ENCODE assay signal across 8 mouse cellular contexts in the genomic region with DNA sequence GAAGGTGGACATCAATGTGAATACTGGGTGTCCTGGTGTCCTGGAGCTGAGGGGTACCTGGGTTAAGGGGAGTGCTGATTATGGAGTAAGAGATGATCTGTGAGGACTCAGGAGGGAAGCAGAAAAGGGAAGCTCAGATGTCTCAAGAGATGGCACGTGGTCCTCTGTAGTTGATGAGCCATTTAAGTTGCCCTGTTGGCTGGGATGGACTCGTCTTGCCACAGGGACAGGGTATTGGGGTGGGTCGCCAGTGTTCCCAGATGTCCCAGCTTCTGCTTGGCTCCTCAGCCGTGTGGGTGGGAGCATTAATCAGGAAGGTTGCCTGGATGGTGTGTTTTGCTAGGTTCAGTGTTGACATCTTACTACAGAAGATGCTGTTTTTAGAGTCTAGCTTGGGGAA. TPM values are rescaled to one million over a fixed set of nuclear protein-coding genes. Genes with fewer than 3 reads are reported as not detected.
A peak's percentile ranks its signal among the peaks of the same experiment; 100 is the strongest.
DNase-seq lines count a peak whose midpoint lies in the region; ATAC-seq and TF ChIP-seq lines count a peak whose summit lies in the region.

No protein-coding gene starts in this region.

- TF ChIP-seq POLR2A in heart, adult 2 months (IDR thresholded peaks at IDR 0.05; ENCODE audit: insufficient read depth, low read depth, low read length), result no peak

- H3K4me2 ChIP-seq in intestine, embryonic 15.5 days (replicated peaks), result no peak overlapping the region
- no peak overlapping the region for H3K4me2 ChIP-seq in intestine, embryonic 16.5 days (ENCODE audit: low read depth, low read length)
- peak overlapping the region; percentile 100; the same call in 1 of the 2 replicates for H3K4me2 ChIP-seq in neural tube, embryonic 13.5 days

- no peak for ATAC-seq in intestine, embryonic 15.5 days
- no peak for ATAC-seq in intestine, embryonic 16.5 days
- ATAC-seq in neural tube, embryonic 13.5 days (ENCODE audit: low read depth), result no peak

- H3K79me2 ChIP-seq in heart, adult 2 months (replicated peaks; ENCODE audit: control insufficient read depth, insufficient read depth, low read length), result no peaks in the 10 kb centered on the region

- DNase-seq in spleen, postnatal 4 days (ENCODE audit: low spot score in 2 of 2), result peak; percentile 17 to 61
- no peak for DNase-seq in spleen, postnatal 10 days (ENCODE audit: low spot score in 2 of 2)
- no peak for DNase-seq in limb, embryonic 10.5 days (ENCODE audit: low spot score)
- DNase-seq in adrenal gland, postnatal 14 days, result no peak
- DNase-seq in heart, adult 2 months, result no peak

- H3K36me3 ChIP-seq in intestine, embryonic 15.5 days, result peaks cover 6% of the 10 kb centered on the region; the same call in 1 of the 2 replicates
- 0 out of 2 replicates have a peak, but pooled peaks cover 4% of the 10 kb centered on the region for H3K36me3 ChIP-seq in intestine, embryonic 16.5 days (ENCODE audit: control insufficient read depth, insufficient read depth, low read length)
- peaks cover 27% of the 10 kb centered on the region for H3K36me3 ChIP-seq in limb, embryonic 10.5 days
- peaks cover 13% of the 10 kb centered on the region; the same call in 1 of the 2 replicates for H3K36me3 ChIP-seq in neural tube, embryonic 13.5 days
- H3K36me3 ChIP-seq in heart, adult 2 months (ENCODE audit: control insufficient read depth, insufficient read depth, low read length), result peaks cover 2% of the 10 kb centered on the region; the same call in 1 of the 2 replicates

- H3K9ac ChIP-seq in intestine, embryonic 15.5 days, result 0 out of 2 replicates have a peak overlapping the region, but pooled peaks have one; percentile 13
- no peak overlapping the region for H3K9ac ChIP-seq in intestine, embryonic 16.5 days (ENCODE audit: low read depth, low read length)
- 0 out of 2 replicates have a peak overlapping the region, but pooled peaks have one; percentile 92 for H3K9ac ChIP-seq in neural tube, embryonic 13.5 days
- H3K9ac ChIP-seq in heart, adult 2 months (ENCODE audit: low read depth, low read length), result no peak overlapping the region

- H3K9me3 ChIP-seq in intestine, embryonic 15.5 days, result no peaks in the 10 kb centered on the region
- no peaks in the 10 kb centered on the region for H3K9me3 ChIP-seq in intestine, embryonic 16.5 days (ENCODE audit: control insufficient read depth, low read length)
- H3K9me3 ChIP-seq in limb, embryonic 10.5 days (replicated peaks), result no peaks in the 10 kb centered on the region
- no peaks in the 10 kb centered on the region for H3K9me3 ChIP-seq in neural tube, embryonic 13.5 days

- no peaks in the 10 kb centered on the region for H3K27me3 ChIP-seq in intestine, embryonic 15.5 days (replicated peaks)
- no peaks in the 10 kb centered on the region for H3K27me3 ChIP-seq in intestine, embryonic 16.5 days (replicated peaks; ENCODE audit: control insufficient read depth, insufficient read depth, low read length)
- H3K27me3 ChIP-seq in limb, embryonic 10.5 days (ENCODE audit: low read depth, poor library complexity, severe bottlenecking), result no peaks in the 10 kb centered on the region
- H3K27me3 ChIP-seq in neural tube, embryonic 13.5 days, result no peaks in the 10 kb centered on the region
- no peaks in the 10 kb centered on the region for H3K27me3 ChIP-seq in heart, adult 2 months (ENCODE audit: control insufficient read depth, insufficient read depth, low read length)

- no peak for TF ChIP-seq EP300 in heart, adult 2 months (IDR thresholded peaks at IDR 0.05; ENCODE audit: insufficient read depth, low read depth, low read length)

- H3K27ac ChIP-seq in intestine, embryonic 15.5 days, result no peak overlapping the region
- H3K27ac ChIP-seq in intestine, embryonic 16.5 days (ENCODE audit: low read length), result no peak overlapping the region
- H3K27ac ChIP-seq in limb, embryonic 10.5 days, result no peak overlapping the region
- no peak overlapping the region for H3K27ac ChIP-seq in neural tube, embryonic 13.5 days (replicated peaks)
- no peak overlapping the region for H3K27ac ChIP-seq in heart, adult 2 months

- intact Hi-C loops in heart, adult 2 months (cut with DNase I), result no loop called here

- H3K4me3 ChIP-seq in intestine, embryonic 15.5 days (replicated peaks), result no peak overlapping the region
- H3K4me3 ChIP-seq in intestine, embryonic 16.5 days (ENCODE audit: low read length), result no peak overlapping the region
- peak overlapping the region; percentile 81; the same call in 1 of the 2 replicates for H3K4me3 ChIP-seq in limb, embryonic 10.5 days
- no peak overlapping the region for H3K4me3 ChIP-seq in neural tube, embryonic 13.5 days
- no peak overlapping the region for H3K4me3 ChIP-seq in heart, adult 2 months

- 86% methylated on average over 4 of the region's 4 CpGs for WGBS in intestine, embryonic 15.5 days
- 86% methylated on average over 4 of the region's 4 CpGs for WGBS in intestine, embryonic 16.5 days
- 91% methylated on average over 4 of the region's 4 CpGs for WGBS in limb, embryonic 10.5 days
- 89% methylated on average over 4 of the region's 4 CpGs for WGBS in neural tube, embryonic 13.5 days
- WGBS in heart, adult 2 months, result 83% methylated on average over 4 of the region's 4 CpGs

- H3K4me1 ChIP-seq in intestine, embryonic 15.5 days (replicated peaks), result peaks cover 29% of the 10 kb centered on the region
- H3K4me1 ChIP-seq in intestine, embryonic 16.5 days (ENCODE audit: control insufficient read depth, insufficient read depth, low read length), result peaks cover 25% of the 10 kb centered on the region
- H3K4me1 ChIP-seq in limb, embryonic 10.5 days, result peaks cover 34% of the 10 kb centered on the region
- peaks cover 33% of the 10 kb centered on the region for H3K4me1 ChIP-seq in neural tube, embryonic 13.5 days (replicated peaks)
- H3K4me1 ChIP-seq in heart, adult 2 months (ENCODE audit: control insufficient read depth, insufficient read depth, low read length), result peaks cover 19% of the 10 kb centered on the region

- TF ChIP-seq CTCF in heart, adult 2 months (IDR thresholded peaks at IDR 0.05), result no peak

RNA-seq across cellular contexts. Expression of gene Aurkaip1, which starts 2.2 kb away (rescaled TPM):
- 169 and 171 TPM in 2 replicates for polyA plus RNA-seq in intestine, embryonic 15.5 days (2015; fragmentation: Nextera tagmentation; extraction: Ambion mirVana)
- 180 and 196 TPM in 2 replicates for polyA plus RNA-seq in intestine, embryonic 16.5 days (2015; fragmentation: Nextera tagmentation; extraction: Ambion mirVana)
- polyA plus RNA-seq in limb, embryonic 10.5 days (2016; fragmentation: Nextera tagmentation; extraction: Ambion mirVana), result 186 and 204 TPM in 2 replicates
- polyA plus RNA-seq in neural tube, embryonic 13.5 days (2015; fragmentation: Nextera tagmentation; extraction: Ambion mirVana), result 139 and 145 TPM in 2 replicates
- 136 and 148 TPM in 2 replicates for total RNA-seq in adrenal gland, postnatal 14 days (2021)
- total RNA-seq in heart, adult 2 months (2021), result 100 to 1,000 TPM in 1 of 2 experiments, 10 to 100 TPM in 1; 99.2 to 117 TPM
- polyA plus RNA-seq in heart, adult 2 months (2012; rRNA removed), result 106 and 125 TPM in 2 replicates

RNA-seq across cellular contexts. Expression of gene Mxra8, which starts 6.2 kb away (rescaled TPM):
- 76.9 and 81.3 TPM in 2 replicates for polyA plus RNA-seq in intestine, embryonic 15.5 days (2015; fragmentation: Nextera tagmentation; extraction: Ambion mirVana)
- 76.3 and 80.5 TPM in 2 replicates for polyA plus RNA-seq in intestine, embryonic 16.5 days (2015; fragmentation: Nextera tagmentation; extraction: Ambion mirVana)
- 39.2 and 48.9 TPM in 2 replicates for polyA plus RNA-seq in limb, embryonic 10.5 days (2016; fragmentation: Nextera tagmentation; extraction: Ambion mirVana)
- 29.3 and 33.9 TPM in 2 replicates for polyA plus RNA-seq in neural tube, embryonic 13.5 days (2015; fragmentation: Nextera tagmentation; extraction: Ambion mirVana)
- 40.6 and 44.3 TPM in 2 replicates for total RNA-seq in adrenal gland, postnatal 14 days (2021)
- total RNA-seq in heart, adult 2 months (2021), result 10 to 100 TPM; 26.7 to 31.9 TPM
- 84.7 and 118 TPM in 2 replicates for polyA plus RNA-seq in heart, adult 2 months (2012; rRNA removed)

RNA-seq across cellular contexts. Expression of gene Dvl1, which starts 14.0 kb away (rescaled TPM):
- polyA plus RNA-seq in intestine, embryonic 15.5 days (2015; fragmentation: Nextera tagmentation; extraction: Ambion mirVana), result 9.9 and 11.9 TPM in 2 replicates
- polyA plus RNA-seq in intestine, embryonic 16.5 days (2015; fragmentation: Nextera tagmentation; extraction: Ambion mirVana), result 3.7 and 4.7 TPM in 2 replicates
- polyA plus RNA-seq in limb, embryonic 10.5 days (2016; fragmentation: Nextera tagmentation; extraction: Ambion mirVana), result 3.8 and 4.7 TPM in 2 replicates
- 8.6 and 14.6 TPM in 2 replicates for polyA plus RNA-seq in neural tube, embryonic 13.5 days (2015; fragmentation: Nextera tagmentation; extraction: Ambion mirVana)
- total RNA-seq in adrenal gland, postnatal 14 days (2021), result 54.8 and 66.4 TPM in 2 replicates
- total RNA-seq in heart, adult 2 months (2021), result 10 to 100 TPM; 46.3 to 47.3 TPM
- 62.7 and 64.7 TPM in 2 replicates for polyA plus RNA-seq in heart, adult 2 months (2012; rRNA removed)

RNA-seq across cellular contexts. Expression of gene Ccnl2, which starts 20.9 kb away (rescaled TPM):
- 132 and 138 TPM in 2 replicates for polyA plus RNA-seq in intestine, embryonic 15.5 days (2015; fragmentation: Nextera tagmentation; extraction: Ambion mirVana)
- polyA plus RNA-seq in intestine, embryonic 16.5 days (2015; fragmentation: Nextera tagmentation; extraction: Ambion mirVana), result 130 and 131 TPM in 2 replicates
- 174 and 196 TPM in 2 replicates for polyA plus RNA-seq in limb, embryonic 10.5 days (2016; fragmentation: Nextera tagmentation; extraction: Ambion mirVana)
- polyA plus RNA-seq in neural tube, embryonic 13.5 days (2015; fragmentation: Nextera tagmentation; extraction: Ambion mirVana), result 155 and 185 TPM in 2 replicates
- 106 and 112 TPM in 2 replicates for total RNA-seq in adrenal gland, postnatal 14 days (2021)
- total RNA-seq in heart, adult 2 months (2021), result 10 to 100 TPM; 26.6 to 27.4 TPM
- polyA plus RNA-seq in heart, adult 2 months (2012; rRNA removed), result 46.0 and 69.4 TPM in 2 replicates

RNA-seq across cellular contexts. Expression of gene Tas1r3, which starts 29.9 kb away (rescaled TPM):
- 0.25 and 0.51 TPM in 2 replicates for polyA plus RNA-seq in intestine, embryonic 15.5 days (2015; fragmentation: Nextera tagmentation; extraction: Ambion mirVana)
- polyA plus RNA-seq in intestine, embryonic 16.5 days (2015; fragmentation: Nextera tagmentation; extraction: Ambion mirVana), result 0.28 and 0.32 TPM in 2 replicates
- 0.24 and 0.31 TPM in 2 replicates for polyA plus RNA-seq in limb, embryonic 10.5 days (2016; fragmentation: Nextera tagmentation; extraction: Ambion mirVana)
- 0.45 and 0.72 TPM in 2 replicates for polyA plus RNA-seq in neural tube, embryonic 13.5 days (2015; fragmentation: Nextera tagmentation; extraction: Ambion mirVana)
- 0.19 and 0.56 TPM in 2 replicates for total RNA-seq in adrenal gland, postnatal 14 days (2021)
- total RNA-seq in heart, adult 2 months (2021), result under 1 TPM; 0.13 to 0.16 TPM
- polyA plus RNA-seq in heart, adult 2 months (2012; rRNA removed), result 0.32 and 0.35 TPM in 2 replicates

Comparison
In these comparisons a context has a peak if more than half of its experiments do, and no peak if none do; other contexts are left out.
1. H3K9ac ChIP-seq: peak in intestine, embryonic 15.5 days (single experiment) and neural tube, embryonic 13.5 days (single experiment); none in intestine, embryonic 16.5 days (single experiment) and heart, adult 2 months (single experiment).
2. DNase-seq: peak in spleen, postnatal 4 days (2 of 2); none in spleen, postnatal 10 days (0 of 2), limb, embryonic 10.5 days (single experiment), adrenal gland, postnatal 14 days (single experiment) and heart, adult 2 months (0 of 2).